Mouse (Mus musculus): ENCODE results near the gene Snx10. TPM values are rescaled to one million over a fixed set of nuclear protein-coding genes. Genes with fewer than 3 reads are reported as not detected.
A peak's percentile ranks its signal among the peaks of the same experiment; 100 is the strongest.

Snx10 gene
- total RNA-seq, 2 experiments from 2014 or later: 127 to 133 TPM

DNA sequence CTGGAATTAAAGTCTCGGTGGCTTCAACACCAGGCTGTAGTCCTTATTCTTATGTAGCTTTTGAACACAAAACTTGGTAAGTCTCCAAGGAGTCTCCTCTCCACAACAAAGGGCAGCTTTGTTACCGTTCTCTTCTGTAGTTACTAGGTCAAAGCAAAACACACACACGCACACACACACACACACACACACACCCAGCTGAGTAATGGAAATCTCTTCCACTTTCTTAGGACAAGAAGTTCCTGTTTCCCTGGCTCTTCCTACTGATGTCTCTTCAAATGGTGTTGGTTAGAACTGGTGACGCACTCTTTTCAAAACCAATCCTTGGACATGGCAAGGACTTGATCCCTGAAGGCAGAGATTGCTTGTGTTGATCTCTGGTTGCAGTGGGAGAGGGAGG lies 87.9 kb downstream of the Snx10 start:
- intact Hi-C loops (cut with DNase I): loop anchor here (5.0 to 10.0 kb wide), 2 partner anchors 103 to 246 kb away; no protein-coding TSS in a partner anchor

DNA sequence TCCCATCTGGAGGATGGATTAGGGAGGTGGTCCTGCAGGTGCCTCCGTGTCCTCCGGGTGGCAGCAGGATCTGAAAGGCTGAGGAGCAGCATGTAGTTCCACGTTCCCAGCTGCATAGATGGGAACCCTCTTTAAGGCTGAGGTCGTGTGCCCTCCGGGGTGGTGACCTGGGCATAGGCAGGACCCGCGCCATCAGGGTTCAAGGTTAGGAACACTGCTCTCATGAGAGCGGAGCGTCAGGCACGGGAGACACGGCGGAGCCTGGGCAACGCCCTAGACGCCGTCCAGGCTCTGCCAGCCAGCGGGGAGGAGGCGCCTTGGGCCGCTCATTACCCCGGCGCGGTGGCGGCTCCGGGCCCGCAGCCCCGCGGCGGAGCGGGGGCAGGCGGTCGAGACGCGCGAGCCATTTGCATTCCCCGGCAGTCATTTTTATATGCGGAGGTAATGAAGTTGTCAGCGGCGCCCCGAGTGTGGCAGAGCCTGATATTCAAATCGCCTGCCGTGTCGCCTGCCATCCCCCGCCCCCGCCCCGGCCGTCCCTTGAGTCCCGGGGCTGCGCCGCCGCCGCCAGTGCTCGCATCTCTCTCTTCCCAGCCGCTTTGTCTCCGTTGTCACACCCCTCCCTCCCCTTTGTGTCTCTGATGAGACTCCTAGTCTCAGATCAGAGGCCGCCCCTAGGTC lies 88.8 kb downstream of the Snx10 start:
- DNase-seq (ENCODE audit: extremely low spot score in 1 of 2, low spot score in 2 of 2): peak; percentile 60 to 67
- intact Hi-C loops (cut with DNase I): loop anchor here (5.0 to 10.0 kb wide), 2 partner anchors 102 to 245 kb away; no protein-coding TSS in a partner anchor

More for the DNA sequence above, 87.9 kb downstream of the Snx10 start:
- no peak for DNase-seq (ENCODE audit: extremely low spot score in 1 of 2, low spot score in 2 of 2)

DNA sequence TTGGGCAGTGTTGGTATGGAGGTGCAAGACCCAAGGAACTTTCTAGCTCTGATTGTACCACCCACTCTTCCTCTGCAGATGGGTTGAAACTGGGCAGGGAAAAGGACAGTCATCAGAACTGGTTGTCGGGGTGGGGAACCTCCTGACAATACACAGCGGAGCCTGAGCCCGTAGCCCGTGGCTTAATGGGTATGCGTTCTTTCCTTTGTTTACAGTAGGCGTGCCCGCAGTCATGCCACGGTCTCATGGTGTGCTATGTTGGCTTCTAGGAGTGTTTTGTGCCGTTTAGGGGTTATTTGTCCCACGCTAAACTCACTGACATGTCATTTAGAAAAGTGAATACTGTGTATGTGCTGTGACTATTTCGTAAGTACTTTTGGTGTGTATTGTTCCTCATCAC lies 90.0 kb downstream of the Snx10 start:
- intact Hi-C loops (cut with DNase I): loop anchor here (5.0 to 10.0 kb wide), 2 partner anchors 101 to 244 kb away; no protein-coding TSS in a partner anchor
- DNase-seq (ENCODE audit: extremely low spot score in 1 of 2, low spot score in 2 of 2): no peak

DNA sequence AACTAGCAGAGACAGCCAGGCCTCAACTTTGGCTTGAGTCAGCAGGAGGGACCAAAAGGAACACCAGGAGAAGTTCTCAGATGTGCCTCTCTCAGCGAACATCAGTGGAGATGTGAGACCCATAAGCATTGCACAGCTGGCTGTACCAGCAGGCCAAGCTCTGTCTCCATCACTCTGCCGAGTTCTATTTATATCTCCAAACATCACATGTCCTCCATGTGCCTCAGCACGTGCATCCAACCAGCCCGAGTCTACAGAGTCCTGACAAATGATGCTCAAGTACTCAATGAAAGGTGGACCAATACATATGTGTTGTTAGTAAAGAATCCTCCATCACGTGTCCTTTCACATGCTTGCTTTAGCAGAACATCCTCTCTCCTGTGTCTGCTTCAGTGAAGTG lies 103.1 kb downstream of the Snx10 start:
- DNase-seq (ENCODE audit: extremely low spot score in 1 of 2, low spot score in 2 of 2): no peak
- intact Hi-C loops (cut with DNase I): no loop called here

DNA sequence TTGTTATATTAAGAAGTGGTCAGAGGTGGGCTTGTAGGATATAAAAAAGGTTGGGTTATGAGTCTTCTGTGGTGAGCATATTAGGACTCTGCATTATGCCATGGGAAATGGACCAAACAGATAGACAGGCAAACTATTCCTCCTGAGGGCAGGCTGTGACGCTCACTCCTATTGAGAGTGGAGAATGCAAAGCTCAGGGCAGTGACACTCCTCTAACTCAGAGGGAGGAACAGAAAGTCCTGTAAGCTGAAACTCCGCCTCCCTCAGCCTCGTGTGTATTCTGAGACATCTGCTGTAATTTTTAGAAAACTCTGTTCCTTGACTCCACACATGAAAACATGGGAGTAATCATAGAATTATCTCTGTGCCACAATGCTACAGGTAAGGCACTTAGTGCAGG lies 106.0 kb downstream of the Snx10 start:
- no peak for DNase-seq (ENCODE audit: extremely low spot score in 1 of 2, low spot score in 2 of 2)
- intact Hi-C loops (cut with DNase I): no loop called here

DNA sequence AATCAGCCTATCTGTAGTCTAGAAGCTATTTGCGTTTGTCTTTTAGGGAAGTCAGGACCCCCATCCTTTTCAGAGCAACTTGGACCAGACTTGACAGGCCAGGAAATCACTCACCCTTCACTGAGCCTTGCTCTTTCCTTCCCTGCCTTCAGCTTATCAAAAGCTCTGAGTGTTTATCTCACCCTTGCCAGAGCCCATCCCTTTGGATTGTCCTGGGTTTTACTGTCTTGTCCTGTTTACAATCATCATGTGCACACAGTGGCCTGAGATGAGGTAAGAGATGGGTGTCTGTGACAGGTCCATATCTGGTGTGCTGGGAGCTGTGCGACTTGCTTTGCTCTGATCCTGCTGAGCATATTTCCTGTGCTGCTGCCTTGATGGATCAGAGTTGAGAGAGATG lies 106.5 kb downstream of the Snx10 start:
- DNase-seq (ENCODE audit: extremely low spot score in 1 of 2, low spot score in 2 of 2): no peak
- intact Hi-C loops (cut with DNase I): no loop called here

DNA sequence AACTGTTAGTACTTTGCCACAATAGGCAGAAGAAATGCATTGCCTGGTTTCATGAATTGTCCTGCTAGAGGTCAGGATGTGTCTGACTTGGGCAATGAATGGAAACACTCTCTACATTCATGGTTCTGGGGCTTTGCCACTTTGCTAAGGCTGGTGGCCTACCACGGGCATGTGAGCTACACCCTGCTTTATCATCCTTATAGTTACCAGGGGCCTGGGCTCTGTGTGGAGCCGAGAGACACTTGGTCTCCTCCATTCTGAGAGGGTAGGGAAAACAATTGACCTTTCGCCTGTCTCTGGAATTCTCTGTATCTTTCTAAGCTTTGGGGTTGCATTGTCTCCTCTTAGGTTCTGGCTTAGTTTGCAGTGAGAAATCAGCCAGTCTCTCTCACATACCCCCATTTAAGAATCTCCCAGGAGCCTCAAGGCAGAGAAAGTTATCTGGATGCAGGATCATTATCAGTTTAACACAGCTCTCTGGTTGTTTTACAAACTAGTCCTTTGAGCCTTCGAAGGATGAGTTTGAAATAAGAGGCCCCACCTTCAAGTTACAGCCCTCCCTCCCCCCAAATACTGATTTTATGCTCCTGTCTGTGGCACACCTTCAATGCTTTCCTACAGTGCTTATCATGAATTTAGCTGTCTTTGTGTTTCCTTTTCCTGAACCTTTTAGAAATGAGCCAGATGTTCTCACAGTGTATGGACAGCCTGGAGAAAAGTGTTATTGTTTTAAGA lies 109.4 kb downstream of the Snx10 start:
- intact Hi-C loops (cut with DNase I): no loop called here
- no peak for DNase-seq (ENCODE audit: extremely low spot score in 1 of 2, low spot score in 2 of 2)

DNA sequence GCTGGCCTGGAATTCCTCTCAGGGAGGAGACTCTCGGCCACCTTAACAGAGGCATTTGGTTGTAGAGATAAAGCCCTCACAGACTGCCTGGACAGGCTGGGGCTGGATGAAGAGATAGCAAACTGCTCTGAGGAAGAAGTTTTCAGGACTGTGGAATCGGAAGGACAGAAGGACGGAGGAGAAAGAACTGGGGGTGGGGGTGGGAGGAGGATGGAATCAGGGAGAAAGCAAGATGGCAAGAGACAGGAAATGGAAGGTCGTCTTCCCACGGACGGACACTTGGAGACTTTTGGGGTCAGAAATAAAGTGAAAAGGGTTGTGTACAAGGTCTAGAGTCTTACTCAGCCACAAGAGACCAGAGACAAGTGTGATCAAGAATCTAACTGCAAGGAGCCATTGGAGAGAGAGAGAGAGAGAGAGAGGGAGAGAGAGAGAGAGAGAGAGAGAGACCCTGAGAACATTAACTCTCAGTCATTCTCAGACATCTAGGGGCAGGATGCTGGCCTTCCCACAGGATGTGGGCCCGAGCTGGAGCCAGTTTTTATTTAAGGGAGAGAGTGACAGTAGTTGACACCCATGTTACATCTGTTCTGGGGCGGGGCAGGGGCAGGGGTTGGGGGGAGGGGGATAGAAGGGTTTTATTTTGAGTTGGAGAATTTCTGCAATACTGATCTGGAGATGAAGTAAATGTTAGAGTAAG lies 110.1 kb downstream of the Snx10 start:
- no peak for DNase-seq (ENCODE audit: extremely low spot score in 1 of 2, low spot score in 2 of 2)
- intact Hi-C loops (cut with DNase I): no loop called here

DNA sequence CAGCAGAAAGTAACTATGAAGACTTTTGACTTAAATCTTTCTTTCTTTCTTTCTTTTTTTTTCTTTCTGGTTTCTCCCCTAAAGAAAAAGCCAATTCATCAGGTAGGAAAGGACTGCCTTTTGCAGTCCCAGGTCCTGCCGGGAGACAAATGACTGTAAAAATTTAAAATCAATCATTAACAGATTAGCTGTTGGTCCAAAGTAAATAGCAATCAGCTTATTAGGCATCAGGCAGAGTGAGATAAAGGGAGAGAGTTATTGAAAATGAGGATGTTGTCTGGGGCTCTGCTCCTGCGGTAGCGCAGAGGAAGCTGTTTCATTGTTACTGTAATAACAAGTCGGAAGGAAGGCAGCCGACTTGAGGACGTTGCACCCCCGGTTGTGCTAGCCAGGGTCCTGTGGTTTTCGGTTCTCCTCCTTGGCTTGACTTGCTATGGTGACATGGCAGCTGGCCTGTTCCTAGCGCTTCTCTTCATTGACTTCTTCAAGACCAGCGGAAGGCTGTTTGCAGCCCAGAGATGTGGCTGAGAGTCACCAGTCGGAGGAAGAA lies 112.4 kb downstream of the Snx10 start:
- intact Hi-C loops (cut with DNase I): no loop called here
- no peak for DNase-seq (ENCODE audit: extremely low spot score in 1 of 2, low spot score in 2 of 2)

Small RNA genes within 50 kb of the gene (microRNA-seq; reads per million reads assigned to microRNA genes)
- gene Gm22914: not detected

Other genes starting within 250 kb of the Snx10 start
- 1 to 10 TPM; 4.4 to 6.9 TPM for gene Nfe2l3, start 91.2 kb upstream of the Snx10 start, total RNA-seq (2021)
- 100 to 1,000 TPM; 545 to 564 TPM for gene Hnrnpa2b1, start 54.0 kb upstream of the Snx10 start, total RNA-seq (2021)
- 100 to 1,000 TPM; 171 to 176 TPM for gene Cbx3, start 53.5 kb upstream of the Snx10 start, total RNA-seq (2021)

Data from left cerebral cortex, postnatal 10 days (tissue).